In the genomic region with DNA sequence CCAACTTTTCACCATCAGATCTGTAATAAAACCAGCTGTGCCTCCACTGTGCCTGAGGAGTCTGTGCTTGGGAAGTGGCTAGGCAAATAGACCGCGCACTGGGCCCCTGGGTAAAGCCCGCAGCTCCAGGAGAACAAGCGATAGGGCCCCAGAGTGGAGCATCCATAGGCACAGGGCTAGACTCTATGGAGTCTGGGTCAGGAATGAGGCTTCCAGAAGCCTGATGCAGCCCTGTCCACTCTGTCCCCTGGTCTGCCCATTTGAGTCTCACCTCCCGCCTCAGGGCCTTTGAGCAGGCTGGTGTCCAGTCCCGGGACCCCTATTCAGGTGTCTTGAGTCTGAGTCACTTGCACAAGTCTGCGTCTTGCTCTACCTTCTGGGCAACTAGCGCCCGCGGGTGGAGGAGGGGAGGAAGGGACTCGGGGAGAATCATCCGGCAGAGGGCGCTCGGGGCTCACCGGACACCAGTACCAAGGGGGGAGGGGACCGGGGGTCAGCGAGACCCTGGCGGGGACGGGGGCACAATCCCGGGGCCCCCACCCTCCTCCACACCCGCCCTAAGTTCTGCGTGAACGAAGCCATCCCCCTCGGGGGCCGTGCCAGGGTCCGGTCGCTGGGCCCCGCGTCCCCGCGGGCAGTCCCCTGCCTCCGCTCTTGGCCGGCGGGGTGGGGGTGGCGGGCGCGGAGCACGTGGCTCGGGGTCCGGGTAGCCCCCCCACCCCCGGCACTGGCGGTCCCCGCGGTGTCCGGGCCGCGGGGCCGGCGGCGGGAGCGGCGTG, we compare ENCODE assay signal across 8 mouse cellular contexts. TPM values are rescaled to one million over a fixed set of nuclear protein-coding genes. Genes with fewer than 3 reads are reported as not detected.
DNase-seq lines count a peak whose midpoint lies in the region; ATAC-seq and TF ChIP-seq lines count a peak whose summit lies in the region.

A gene (plus strand): TSS at position 509 of the 779 bp plus-strand sequence.

- H3K4me1 ChIP-seq in embryonic fibroblast, embryonic 13.5 days (ENCODE audit: control insufficient read depth, insufficient read depth, low read length): no peaks in the 10 kb centered on the region
- H3K4me1 ChIP-seq in heart, embryonic 14.5 days (ENCODE audit: control insufficient read depth in 2 of 2, insufficient read depth in 2 of 2, low read length in 2 of 2): 0 out of 4 replicates have a peak, but pooled peaks cover 0 to 4% of the 10 kb centered on the region in 2 experiments
- H3K4me1 ChIP-seq in liver, embryonic 12.5 days: peaks cover 3% of the 10 kb centered on the region; the same call in 1 of the 2 replicates
- peaks cover 5% of the 10 kb centered on the region for H3K4me1 ChIP-seq in stomach, embryonic 16.5 days (ENCODE audit: control insufficient read depth, insufficient read depth, low read length)

- H3K9ac ChIP-seq in heart, embryonic 14.5 days (ENCODE audit: low read length): peak within 1 kb of the TSS; percentile 75
- no peak within 1 kb of the TSS for H3K9ac ChIP-seq in liver, embryonic 12.5 days
- H3K9ac ChIP-seq in stomach, embryonic 16.5 days (ENCODE audit: low read length): peak within 1 kb of the TSS; percentile 78

- peak within 1 kb of the TSS; percentile 99 for H3K4me2 ChIP-seq in heart, embryonic 14.5 days (ENCODE audit: low read length)
- peak within 1 kb of the TSS; percentile 76 for H3K4me2 ChIP-seq in liver, embryonic 12.5 days
- peak within 1 kb of the TSS; percentile 100 for H3K4me2 ChIP-seq in stomach, embryonic 16.5 days (ENCODE audit: low read depth, low read length)

- WGBS in heart, embryonic 14.5 days: 1% methylated on average over 42 of the region's 52 CpGs
- 2% methylated on average over 41 of the region's 52 CpGs for WGBS in liver, embryonic 12.5 days (ENCODE audit: insufficient replicate concordance)
- WGBS in stomach, embryonic 16.5 days: 2% methylated on average over 44 of the region's 52 CpGs

- H3K36me3 ChIP-seq in heart, embryonic 14.5 days (ENCODE audit: control insufficient read depth, insufficient read depth, low read length): no peaks in the 10 kb centered on the region
- H3K36me3 ChIP-seq in liver, embryonic 12.5 days: peaks cover 34% of the 10 kb centered on the region
- no peaks in the 10 kb centered on the region for H3K36me3 ChIP-seq in stomach, embryonic 16.5 days (ENCODE audit: control insufficient read depth, insufficient read depth, low read length)

- TF ChIP-seq POLR2A in embryonic fibroblast, embryonic 13.5 days (IDR thresholded peaks at IDR 0.05; ENCODE audit: low read depth, low read length): no peak

- H3K27me3 ChIP-seq in heart, embryonic 14.5 days (ENCODE audit: control insufficient read depth, insufficient read depth, low read length): peaks cover 69% of the 10 kb centered on the region
- peaks cover 72% of the 10 kb centered on the region for H3K27me3 ChIP-seq in liver, embryonic 12.5 days (replicated peaks)
- peaks cover 16% of the 10 kb centered on the region for H3K27me3 ChIP-seq in stomach, embryonic 16.5 days (ENCODE audit: control insufficient read depth, insufficient read depth, low read length)

- ATAC-seq in cerebellum, adult (ENCODE audit: insufficient number of reproducible peaks, low FRiP score, low TSS enrichment): no peak
- ATAC-seq in heart, embryonic 14.5 days (ENCODE audit: insufficient number of reproducible peaks, insufficient read depth, low FRiP score, low read depth): peak; percentile 23
- peak; percentile 35 for ATAC-seq in liver, embryonic 12.5 days
- ATAC-seq in stomach, embryonic 16.5 days (ENCODE audit: insufficient read depth, low FRiP score): peak; percentile 56; the same call in 1 of the 2 replicates

- H3K27ac ChIP-seq in embryonic fibroblast, embryonic 13.5 days (ENCODE audit: insufficient read depth, low read length): no peak within 1 kb of the TSS
- H3K27ac ChIP-seq in heart, embryonic 14.5 days (replicated peaks in 1 of 2; ENCODE audit: control insufficient read depth in 1 of 2, insufficient read depth in 1 of 2, low read depth in 2 of 2, low read length in 2 of 2): no peak within 1 kb of the TSS
- no peak within 1 kb of the TSS for H3K27ac ChIP-seq in liver, embryonic 12.5 days
- H3K27ac ChIP-seq in stomach, embryonic 16.5 days (ENCODE audit: low read length): no peak within 1 kb of the TSS

- no peaks in the 10 kb centered on the region for H3K9me3 ChIP-seq in heart, embryonic 14.5 days (ENCODE audit: control insufficient read depth, low read length)
- no peaks in the 10 kb centered on the region for H3K9me3 ChIP-seq in liver, embryonic 12.5 days (replicated peaks)
- no peaks in the 10 kb centered on the region for H3K9me3 ChIP-seq in stomach, embryonic 16.5 days (replicated peaks; ENCODE audit: control insufficient read depth, low read length)

- DNase-seq in cerebellum, adult 11 months: peak; percentile 63
- peak; percentile 88 for DNase-seq in kidney, postnatal 14 days
- DNase-seq in neural tube, embryonic 10.5 days (ENCODE audit: extremely low spot score, low spot score): peak; percentile 94

- H3K4me3 ChIP-seq in embryonic fibroblast, embryonic 13.5 days (ENCODE audit: insufficient read depth, low read length): peak within 1 kb of the TSS; percentile 33; the same call in 1 of the 2 replicates
- H3K4me3 ChIP-seq in heart, embryonic 14.5 days (ENCODE audit: control insufficient read depth in 1 of 2, insufficient read depth in 1 of 2, low read depth in 1 of 2, low read length in 2 of 2): peak within 1 kb of the TSS; percentile 45 to 65
- peak within 1 kb of the TSS; percentile 54 for H3K4me3 ChIP-seq in liver, embryonic 12.5 days
- peak within 1 kb of the TSS; percentile 65 for H3K4me3 ChIP-seq in stomach, embryonic 16.5 days (replicated peaks; ENCODE audit: low read length)

- peak; percentile 62 for TF ChIP-seq CTCF in embryonic fibroblast, embryonic 13.5 days (IDR thresholded peaks at IDR 0.05; ENCODE audit: borderline replicate concordance, insufficient read depth, low read length)

RNA-seq across cellular contexts. Expression of the gene that starts here (rescaled TPM):
- 0.30 TPM in 1 of 2 replicates, not detected in the other for polyA plus RNA-seq in embryonic fibroblast, embryonic 13.5 days (2011; ENCODE audit: insufficient read length, low read depth, missing spikeins)
- 0.27 TPM in 1 of 2 replicates, not detected in the other for polyA plus RNA-seq in heart, embryonic 14.5 days (2014; fragmentation: Nextera tagmentation; extraction: Ambion mirVana)
- polyA plus RNA-seq in liver, embryonic 12.5 days (2016; fragmentation: Nextera tagmentation; extraction: Ambion mirVana): 0.23 and 0.25 TPM in 2 replicates
- 0.74 and 1.5 TPM in 2 replicates for polyA plus RNA-seq in stomach, embryonic 16.5 days (2015; fragmentation: Nextera tagmentation; extraction: Ambion mirVana)

Comparison
In these comparisons a context has a peak if more than half of its experiments do, and no peak if none do; other contexts are left out.
1. Peak in ATAC-seq, H3K4me3 ChIP-seq, H3K9ac ChIP-seq and H3K4me2 ChIP-seq in heart, embryonic 14.5 days; RNA of the gene not detected or under 1 TPM.
2. Peak in ATAC-seq, H3K4me3 ChIP-seq and H3K4me2 ChIP-seq in liver, embryonic 12.5 days; RNA of the gene not detected or under 1 TPM.